Mouse (Mus musculus): ENCODE measurements around the gene Sh3bp5l. TPM values are rescaled to one million over a fixed set of nuclear protein-coding genes. Genes with fewer than 3 reads are reported as not detected.

Sh3bp5l gene
- polyA plus RNA-seq (2015; fragmentation: Nextera tagmentation; extraction: Ambion mirVana) = 28.3 TPM in 2 replicates

DNA sequence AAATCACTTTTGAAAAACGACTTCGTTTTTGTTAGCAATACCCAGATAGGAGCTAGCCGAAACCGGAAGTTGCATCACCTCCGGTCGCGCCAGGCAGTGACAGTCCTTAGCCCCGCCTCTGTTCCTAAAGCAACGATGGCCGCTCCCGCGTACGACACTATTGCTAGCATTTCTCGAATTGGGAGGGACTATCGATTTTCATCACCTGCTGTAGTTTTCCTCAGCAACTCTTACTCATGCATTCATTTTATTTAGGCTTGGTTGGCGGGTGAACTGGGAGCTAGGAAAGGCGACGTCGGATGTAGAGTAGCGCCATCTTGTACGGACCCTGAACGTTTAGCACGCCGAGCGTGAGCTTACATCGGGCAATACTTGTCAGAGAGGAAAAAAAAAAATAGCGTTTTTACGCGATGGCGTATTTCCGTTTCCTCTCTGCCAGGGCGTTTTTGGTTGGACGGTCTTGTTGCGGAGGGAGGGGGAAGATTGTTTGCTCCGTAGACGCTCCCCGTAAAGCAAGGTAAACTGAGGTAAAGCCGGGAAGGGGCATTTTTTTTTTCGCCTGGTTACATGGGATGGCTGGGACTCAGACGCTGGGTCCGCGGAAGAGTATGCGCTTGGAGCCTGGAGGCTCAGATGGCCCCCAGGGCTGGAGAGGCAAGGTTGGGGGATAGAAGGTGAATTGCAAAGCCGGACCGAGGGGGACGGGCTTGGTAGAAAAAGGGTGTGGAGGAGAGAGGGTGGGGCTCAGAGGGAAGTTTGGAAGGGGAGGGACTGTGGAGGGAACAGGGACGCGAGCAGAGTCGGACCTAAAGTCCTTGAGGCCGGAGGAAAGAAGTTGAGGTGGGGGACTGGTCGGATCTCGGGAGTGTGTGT lies at the start of gene Sh3bp5l, which contains the start of gene Zfp672:
Gene Sh3bp5l, plus strand, starts transcription at position 449 of the 873 bp plus-strand sequence.
Gene Zfp672, minus strand, starts transcription at position 64 of the 873 bp plus-strand sequence.
- H3K4me3 ChIP-seq (ENCODE audit: low read length) = peak within 1 kb of the TSS; percentile 81
- no peaks in the 10 kb centered on the region for H3K9me3 ChIP-seq (ENCODE audit: control insufficient read depth, low read length)
- ATAC-seq = peak; percentile 94
- peaks cover 21% of the 10 kb centered on the region for H3K4me1 ChIP-seq (ENCODE audit: control insufficient read depth, insufficient read depth, low read length)
- H3K9ac ChIP-seq (ENCODE audit: low read depth, low read length) = peak within 1 kb of the TSS; percentile 84
- H3K36me3 ChIP-seq (ENCODE audit: control insufficient read depth, insufficient read depth, low read length) = peaks cover 4% of the 10 kb centered on the region; the same call in 1 of the 2 replicates
- WGBS = under 1% methylated on average over 52 of the region's 52 CpGs
- peak within 1 kb of the TSS; percentile 64 for H3K27ac ChIP-seq (ENCODE audit: low read length)
- peak within 1 kb of the TSS; percentile 93 for H3K4me2 ChIP-seq (ENCODE audit: low read depth, low read length)
- no peaks in the 10 kb centered on the region for H3K27me3 ChIP-seq (replicated peaks; ENCODE audit: control insufficient read depth, insufficient read depth, low read length)

DNA sequence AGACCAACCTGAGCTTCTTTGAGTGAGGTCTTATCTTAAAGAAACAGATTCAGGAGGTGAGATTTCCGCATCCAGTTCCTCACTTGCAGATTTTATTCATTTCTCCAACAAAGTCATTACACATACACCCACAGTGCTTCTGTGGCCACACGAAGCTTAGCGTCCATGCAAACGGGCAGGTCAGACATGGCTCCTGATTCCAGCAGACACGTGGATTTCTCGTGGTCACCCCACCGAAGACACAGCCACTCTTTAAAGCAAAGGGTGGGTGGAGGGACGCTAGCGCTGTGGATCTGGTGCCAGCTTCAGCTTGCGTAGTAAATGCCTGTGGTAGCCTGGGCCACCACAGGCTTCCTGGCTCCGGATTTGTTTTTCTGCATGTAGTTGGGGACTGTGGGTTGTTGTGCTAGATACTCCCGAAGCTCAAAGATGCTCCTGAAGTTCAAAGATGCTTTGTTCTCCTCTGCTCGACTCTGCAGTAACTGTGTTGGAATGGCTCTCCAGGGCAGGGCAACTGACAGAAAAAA lies 48.5 kb upstream of the Sh3bp5l start:
- ATAC-seq = no peak
- Histone ChIP-seq H3K27me3 (replicated peaks; ENCODE audit: control insufficient read depth, insufficient read depth, low read length) (0 out of 2 replicates have a peak, but pooled peaks cover 4% of the 10 kb centered on the region), H3K36me3 (ENCODE audit: control insufficient read depth, insufficient read depth, low read length) (no peaks in the 10 kb centered on the region), H3K9me3 (ENCODE audit: control insufficient read depth, low read length) (no peaks in the 10 kb centered on the region), H3K4me2 (ENCODE audit: low read depth, low read length) (no peak overlapping the region), H3K27ac (ENCODE audit: low read length) (no peak overlapping the region), H3K9ac (ENCODE audit: low read depth, low read length) (no peak overlapping the region), H3K4me1 (ENCODE audit: control insufficient read depth, insufficient read depth, low read length) (no peaks in the 10 kb centered on the region), H3K4me3 (ENCODE audit: low read length) (no peak overlapping the region)
- 84% methylated on average over 13 of the region's 13 CpGs for WGBS

DNA sequence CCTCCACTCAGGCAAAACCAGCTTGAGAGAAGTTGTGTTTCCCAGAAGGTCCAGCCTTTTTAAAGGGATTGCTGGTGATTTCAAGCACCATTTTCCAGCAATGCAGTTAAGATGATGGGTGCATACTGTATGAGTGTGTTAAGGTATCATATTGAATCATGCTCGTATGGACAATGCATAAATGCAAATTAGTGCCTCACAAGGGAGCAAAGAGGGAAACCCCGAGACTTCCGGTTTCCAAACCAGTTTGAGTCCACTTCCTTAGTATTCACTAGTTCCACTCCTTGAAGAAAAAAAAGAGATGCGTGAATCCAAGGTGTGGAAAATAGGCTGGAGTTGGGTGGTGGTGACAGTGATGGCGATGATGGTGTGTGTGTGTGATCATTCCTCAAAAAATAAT lies 48.0 kb upstream of the Sh3bp5l start:
- Histone ChIP-seq H3K4me1 (ENCODE audit: control insufficient read depth, insufficient read depth, low read length) (no peaks in the 10 kb centered on the region), H3K4me2 (ENCODE audit: low read depth, low read length) (no peak overlapping the region), H3K36me3 (ENCODE audit: control insufficient read depth, insufficient read depth, low read length) (no peaks in the 10 kb centered on the region), H3K27me3 (replicated peaks; ENCODE audit: control insufficient read depth, insufficient read depth, low read length) (0 out of 2 replicates have a peak, but pooled peaks cover 4% of the 10 kb centered on the region), H3K9me3 (ENCODE audit: control insufficient read depth, low read length) (no peaks in the 10 kb centered on the region), H3K27ac (ENCODE audit: low read length) (no peak overlapping the region), H3K4me3 (ENCODE audit: low read length) (no peak overlapping the region), H3K9ac (ENCODE audit: low read depth, low read length) (no peak overlapping the region)
- ATAC-seq = no peak
- 83% methylated on average over 5 of the region's 5 CpGs for WGBS

GRCm38 (mm10) chr11:58289992-58290682 lies 40.4 kb upstream of the Sh3bp5l start:
- no peaks in the 10 kb centered on the region for H3K4me1 ChIP-seq (ENCODE audit: control insufficient read depth, insufficient read depth, low read length)
- 0 out of 2 replicates have a peak, but pooled peaks cover 4% of the 10 kb centered on the region for H3K27me3 ChIP-seq (replicated peaks; ENCODE audit: control insufficient read depth, insufficient read depth, low read length)
- no peaks in the 10 kb centered on the region for H3K36me3 ChIP-seq (ENCODE audit: control insufficient read depth, insufficient read depth, low read length)
- no peak overlapping the region for H3K27ac ChIP-seq (ENCODE audit: low read length)
- ATAC-seq = no peak
- no peak overlapping the region for H3K4me3 ChIP-seq (ENCODE audit: low read length)
- WGBS = 70% methylated on average over 9 of the region's 9 CpGs
- H3K9me3 ChIP-seq (ENCODE audit: control insufficient read depth, low read length) = no peaks in the 10 kb centered on the region
- H3K4me2 ChIP-seq (ENCODE audit: low read depth, low read length) = no peak overlapping the region
- no peak overlapping the region for H3K9ac ChIP-seq (ENCODE audit: low read depth, low read length)

GRCm38 (mm10) chr11:58290812-58291211 lies 39.7 kb upstream of the Sh3bp5l start:
- Histone ChIP-seq H3K36me3 (ENCODE audit: control insufficient read depth, insufficient read depth, low read length) (no peaks in the 10 kb centered on the region), H3K9ac (ENCODE audit: low read depth, low read length) (no peak overlapping the region), H3K9me3 (ENCODE audit: control insufficient read depth, low read length) (no peaks in the 10 kb centered on the region), H3K4me1 (ENCODE audit: control insufficient read depth, insufficient read depth, low read length) (no peaks in the 10 kb centered on the region), H3K4me3 (ENCODE audit: low read length) (no peak overlapping the region), H3K4me2 (ENCODE audit: low read depth, low read length) (no peak overlapping the region), H3K27ac (ENCODE audit: low read length) (no peak overlapping the region), H3K27me3 (replicated peaks; ENCODE audit: control insufficient read depth, insufficient read depth, low read length) (0 out of 2 replicates have a peak, but pooled peaks cover 3% of the 10 kb centered on the region)
- ATAC-seq = no peak
- WGBS = 89% methylated on average over 4 of the region's 4 CpGs

DNA sequence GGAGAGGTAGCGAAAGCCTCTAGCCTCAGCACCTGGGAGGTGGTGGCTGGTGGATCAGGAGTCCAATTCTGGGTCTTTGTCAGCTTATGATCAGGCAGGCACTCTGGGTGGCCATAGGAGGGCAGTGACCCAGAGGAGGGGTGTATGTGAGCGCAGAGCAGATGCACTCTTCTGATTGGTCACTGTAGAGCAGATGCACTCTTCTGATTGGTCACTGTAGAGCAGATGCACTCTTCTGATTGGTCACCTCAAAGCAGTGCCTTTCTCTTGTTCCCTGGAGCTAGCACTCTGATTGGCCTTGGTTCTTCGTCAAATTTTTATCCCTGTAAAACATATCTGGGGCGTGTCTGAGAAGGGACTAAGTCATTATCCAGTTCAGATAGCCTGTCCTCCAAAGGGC lies 37.7 kb upstream of the Sh3bp5l start:
- WGBS = 46% methylated on average over 4 of the region's 4 CpGs
- no peak overlapping the region for H3K4me2 ChIP-seq (ENCODE audit: low read depth, low read length)

GRCm38 (mm10) chr11:58297396-58297795 lies 33.1 kb upstream of the Sh3bp5l start:
- H3K27ac ChIP-seq (ENCODE audit: low read length) = no peak overlapping the region
- H3K4me1 ChIP-seq (ENCODE audit: control insufficient read depth, insufficient read depth, low read length) = peaks cover 5% of the 10 kb centered on the region; the same call in 1 of the 2 replicates
- ATAC-seq = no peak
- H3K4me3 ChIP-seq (ENCODE audit: low read length) = no peak overlapping the region
- H3K9ac ChIP-seq (ENCODE audit: low read depth, low read length) = no peak overlapping the region
- no peaks in the 10 kb centered on the region for H3K9me3 ChIP-seq (ENCODE audit: control insufficient read depth, low read length)
- no peak overlapping the region for H3K4me2 ChIP-seq (ENCODE audit: low read depth, low read length)
- 84% methylated on average over 6 of the region's 6 CpGs for WGBS
- no peaks in the 10 kb centered on the region for H3K36me3 ChIP-seq (ENCODE audit: control insufficient read depth, insufficient read depth, low read length)
- H3K27me3 ChIP-seq (replicated peaks; ENCODE audit: control insufficient read depth, insufficient read depth, low read length) = no peaks in the 10 kb centered on the region

More for the DNA sequence above, 37.7 kb upstream of the Sh3bp5l start:
- ATAC-seq = no peak
- H3K27ac ChIP-seq (ENCODE audit: low read length) = no peak overlapping the region
- H3K4me1 ChIP-seq (ENCODE audit: control insufficient read depth, insufficient read depth, low read length) = no peaks in the 10 kb centered on the region
- no peaks in the 10 kb centered on the region for H3K27me3 ChIP-seq (replicated peaks; ENCODE audit: control insufficient read depth, insufficient read depth, low read length)
- no peak overlapping the region for H3K4me3 ChIP-seq (ENCODE audit: low read length)
- no peak overlapping the region for H3K9ac ChIP-seq (ENCODE audit: low read depth, low read length)
- no peaks in the 10 kb centered on the region for H3K36me3 ChIP-seq (ENCODE audit: control insufficient read depth, insufficient read depth, low read length)
- no peaks in the 10 kb centered on the region for H3K9me3 ChIP-seq (ENCODE audit: control insufficient read depth, low read length)

DNA sequence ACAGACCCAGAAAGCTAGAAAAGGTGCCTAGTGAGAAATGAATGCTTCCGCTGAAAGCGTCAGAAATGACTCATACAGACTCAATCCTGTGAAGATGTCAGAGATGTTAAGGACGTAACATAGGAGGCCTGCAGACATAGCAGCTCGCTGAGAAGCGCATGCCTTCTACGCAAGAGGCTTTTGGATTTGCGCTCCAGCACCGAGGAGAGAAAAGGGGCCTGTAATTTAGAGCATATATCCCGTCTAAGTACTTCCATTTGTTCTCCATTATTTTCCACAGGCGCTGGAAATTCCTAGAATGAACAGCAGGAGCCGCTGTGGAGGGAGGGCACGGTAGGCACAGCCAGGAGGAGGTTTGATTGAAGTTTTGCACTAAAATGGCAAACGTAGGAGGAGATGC lies 29.5 kb upstream of the Sh3bp5l start:
- Histone ChIP-seq H3K27ac (ENCODE audit: low read length) (no peak overlapping the region; the same call in 1 of the 2 replicates), H3K9ac (ENCODE audit: low read depth, low read length) (peak overlapping the region; percentile 43; the same call in 1 of the 2 replicates), H3K4me1 (ENCODE audit: control insufficient read depth, insufficient read depth, low read length) (peaks cover 8% of the 10 kb centered on the region; the same call in 1 of the 2 replicates), H3K4me3 (ENCODE audit: low read length) (peak overlapping the region; percentile 31), H3K36me3 (ENCODE audit: control insufficient read depth, insufficient read depth, low read length) (no peaks in the 10 kb centered on the region), H3K27me3 (replicated peaks; ENCODE audit: control insufficient read depth, insufficient read depth, low read length) (no peaks in the 10 kb centered on the region), H3K9me3 (ENCODE audit: control insufficient read depth, low read length) (no peaks in the 10 kb centered on the region), H3K4me2 (ENCODE audit: low read depth, low read length) (peak overlapping the region; percentile 56)
- 12% methylated on average over 13 of the region's 13 CpGs for WGBS
- ATAC-seq = no peak

All from intestine, embryonic 16.5 days (tissue).